ENCODE assay signal across 23 mouse cellular contexts in the genomic region with DNA sequence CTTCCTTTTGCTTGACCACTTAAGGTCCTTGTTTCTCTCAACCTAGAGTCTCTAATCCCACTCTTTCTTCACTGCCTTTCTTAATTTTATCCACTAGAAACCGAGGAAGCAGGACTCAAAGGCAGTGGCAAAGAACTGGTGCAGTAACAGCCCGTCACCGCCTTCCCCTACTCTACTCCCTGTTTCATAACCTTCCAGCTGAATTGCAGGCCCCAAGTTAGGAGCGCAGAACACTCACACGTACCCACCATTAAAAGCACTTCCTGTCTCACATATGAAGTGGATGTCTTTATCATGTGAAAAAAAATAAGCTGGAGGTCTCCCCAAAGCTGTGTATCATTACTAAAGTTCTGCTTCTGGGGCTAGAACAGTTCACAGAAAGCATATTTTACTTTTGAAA. TPM values are rescaled to one million over a fixed set of nuclear protein-coding genes. Genes with fewer than 3 reads are reported as not detected.
"Had no signal": no experiment of that assay in that cellular context is flagged by ENCODE, and none has a peak within 500 bp of the region (broad histone marks: within the 10 kb centered on the region; RNA-seq: fewer than 3 reads in every experiment).

No protein-coding gene starts in this region.

- H3K36me3 ChIP-seq: liver, embryonic 15.5 days; lung, embryonic 15.5 days; midbrain, embryonic 10.5 days; midbrain, embryonic 12.5 days; neural tube, embryonic 13.5 days; neural tube, embryonic 15.5 days; stomach, embryonic 15.5 days had no signal

- H3K27me3 ChIP-seq: stomach, embryonic 15.5 days had no signal

- DNase-seq: liver, postnatal 0 days; lung, adult 2 months; lung, postnatal 10 days; lung, postnatal 4 days; midbrain, embryonic 14.5 days; right cerebral cortex, adult 18-20 months; right cerebral cortex, postnatal 25 days; right cerebral cortex, postnatal 4 days; thymus, adult 2 months; thymus, postnatal 25 days; thymus, postnatal 4 days had no signal

- H3K27ac ChIP-seq: liver, embryonic 15.5 days; lung, embryonic 15.5 days; midbrain, embryonic 10.5 days; midbrain, embryonic 12.5 days; neural tube, embryonic 13.5 days; neural tube, embryonic 15.5 days; stomach, embryonic 15.5 days; stomach, postnatal 0 days had no signal

- H3K4me3 ChIP-seq: liver, embryonic 15.5 days; lung, embryonic 15.5 days; midbrain, embryonic 10.5 days; midbrain, embryonic 12.5 days; myocyte; neural tube, embryonic 13.5 days; neural tube, embryonic 15.5 days; stomach, embryonic 15.5 days had no signal

- H3K9ac ChIP-seq: liver, embryonic 15.5 days; liver, postnatal 0 days; lung, embryonic 15.5 days; midbrain, embryonic 12.5 days; neural tube, embryonic 13.5 days; neural tube, embryonic 15.5 days; stomach, embryonic 15.5 days had no signal

- ATAC-seq: liver, postnatal 0 days; midbrain, embryonic 16.5 days had no signal

- H3K4me2 ChIP-seq: liver, embryonic 15.5 days; lung, embryonic 15.5 days; midbrain, embryonic 12.5 days; neural tube, embryonic 13.5 days; neural tube, embryonic 15.5 days; stomach, embryonic 15.5 days had no signal

- H3K9me3 ChIP-seq: liver, embryonic 15.5 days; lung, embryonic 15.5 days; midbrain, embryonic 10.5 days; midbrain, embryonic 12.5 days; neural tube, embryonic 13.5 days; neural tube, embryonic 15.5 days; stomach, embryonic 15.5 days had no signal

- H3K4me1 ChIP-seq: liver, embryonic 15.5 days; lung, embryonic 15.5 days; midbrain, embryonic 10.5 days; midbrain, embryonic 12.5 days; stomach, embryonic 15.5 days had no signal

RNA-seq across cellular contexts. Expression of a gene that starts 6.5 kb away (rescaled TPM):
- total RNA-seq: megakaryocyte-erythroid progenitor cell, adult 5-6 weeks had no signal
- polyA plus RNA-seq: myocyte; testis, adult 2 months had no signal
